Mouse (Mus musculus): ENCODE measurements around the gene B4galt5.

DNA sequence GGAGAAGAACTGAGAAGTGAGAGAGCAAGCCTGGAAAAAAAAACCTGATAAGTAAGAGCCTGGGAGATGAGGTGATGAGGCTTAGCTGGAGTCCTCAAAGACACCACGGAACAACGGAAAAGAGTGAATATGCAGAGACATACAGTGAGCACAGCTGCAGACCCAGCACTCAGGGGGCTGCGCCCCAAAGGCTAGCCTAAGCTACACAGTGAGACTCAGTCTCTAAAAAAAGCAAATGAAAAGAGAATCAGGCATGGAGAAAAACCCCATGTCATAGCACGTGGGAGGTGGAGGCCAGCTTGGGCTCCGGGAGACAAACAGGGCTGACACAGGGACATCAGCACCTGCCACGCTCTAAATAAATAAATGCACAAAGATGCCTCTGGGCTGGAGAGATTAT, 94.2 kb downstream of the B4galt5 start:
- TF ChIP-seq CTCF (IDR thresholded peaks at IDR 0.05; ENCODE audit: low read depth) (no peak), EP300 (IDR thresholded peaks at IDR 0.05; ENCODE audit: low read depth) (no peak)

All from liver, postnatal 0 days (tissue).